Mouse (Mus musculus) cerebellum, adult 18-20 months (tissue): ENCODE results near the gene Plekhn1.

ENCODE experiments used
- DNase-seq, 2 experiments: peaks; one replicate each; pipeline ENCODE4 v3.0.0; 2021

The Plekhn1 gene

GRCm38 (mm10) chr4:156213134-156213533 is 21.5 kb downstream of the Plekhn1 start:
- no peak for DNase-seq

- no peak for DNase-seq
These were observed 24.6 kb downstream of the Plekhn1 start for GRCm38 (mm10) chr4:156209963-156210635.

GRCm38 (mm10) chr4:156208872-156209271 is 25.8 kb downstream of the Plekhn1 start:
- DNase-seq, result no peak

- DNase-seq, result peak; percentile 38 to 50
These were observed 31.1 kb downstream of the Plekhn1 start for GRCm38 (mm10) chr4:156203413-156204131.

- peak; percentile 79 to 87 for DNase-seq
These were observed 31.6 kb downstream of the Plekhn1 start, which contains the start of gene AW011738 for GRCm38 (mm10) chr4:156203001-156203412. TSS of gene AW011738 (plus strand) at chr4:156203304.

GRCm38 (mm10) chr4:156202462-156202893 is 32.2 kb downstream of the Plekhn1 start:
- no peak for DNase-seq

- DNase-seq, result no peak
These were observed 33.8 kb downstream of the Plekhn1 start, which contains the start of gene Isg15 for GRCm38 (mm10) chr4:156200623-156201475. TSS of gene Isg15 (minus strand) at chr4:156200818.

- DNase-seq, result peak; percentile 86 to 88
These were observed 36.8 kb downstream of the Plekhn1 start for GRCm38 (mm10) chr4:156197829-156198205.

GRCm38 (mm10) chr4:156197131-156197828 is 37.4 kb downstream of the Plekhn1 start, which contains the start of gene Agrn:
TSS of gene Agrn (minus strand) at chr4:156197488.
- peak; percentile 73 to 80 for DNase-seq

- DNase-seq, result peak; percentile 35 to 51
These were observed 38.5 kb downstream of the Plekhn1 start for GRCm38 (mm10) chr4:156195927-156196870.

- no peak for DNase-seq
These were observed 40.3 kb downstream of the Plekhn1 start for GRCm38 (mm10) chr4:156194346-156194745.

- DNase-seq, result no peak
These were observed 40.8 kb downstream of the Plekhn1 start for GRCm38 (mm10) chr4:156193906-156194305.

- DNase-seq, result no peak
These were observed 41.5 kb downstream of the Plekhn1 start for GRCm38 (mm10) chr4:156193200-156193590.

GRCm38 (mm10) chr4:156192421-156193199 is 42.0 kb downstream of the Plekhn1 start:
- no peak for DNase-seq

- peak in 1 of 2 experiments; percentile 16 for DNase-seq
These were observed 45.8 kb downstream of the Plekhn1 start for GRCm38 (mm10) chr4:156188811-156189323.

- no peak for DNase-seq
These were observed 46.4 kb downstream of the Plekhn1 start for GRCm38 (mm10) chr4:156188162-156188810.

GRCm38 (mm10) chr4:156185950-156186850 is 48.5 kb downstream of the Plekhn1 start:
- peak; percentile 46 to 48 for DNase-seq

GRCm38 (mm10) chr4:156185456-156185949 is 49.2 kb downstream of the Plekhn1 start:
- DNase-seq, result peak in 1 of 2 experiments; percentile 19
